Mouse (Mus musculus): ENCODE results near the gene Teddm1b. TPM values are rescaled to one million over a fixed set of nuclear protein-coding genes. Genes with fewer than 3 reads are reported as not detected.
"Not testable (repeated sequence)": the region's sequence is repeated elsewhere in the genome, so short reads cannot be mapped to it uniquely, and the experiment has no call there.

Teddm1b gene
- polyA plus RNA-seq (2015; fragmentation: Nextera tagmentation; extraction: Ambion mirVana): 0.08 and 0.16 TPM in 2 replicates

DNA sequence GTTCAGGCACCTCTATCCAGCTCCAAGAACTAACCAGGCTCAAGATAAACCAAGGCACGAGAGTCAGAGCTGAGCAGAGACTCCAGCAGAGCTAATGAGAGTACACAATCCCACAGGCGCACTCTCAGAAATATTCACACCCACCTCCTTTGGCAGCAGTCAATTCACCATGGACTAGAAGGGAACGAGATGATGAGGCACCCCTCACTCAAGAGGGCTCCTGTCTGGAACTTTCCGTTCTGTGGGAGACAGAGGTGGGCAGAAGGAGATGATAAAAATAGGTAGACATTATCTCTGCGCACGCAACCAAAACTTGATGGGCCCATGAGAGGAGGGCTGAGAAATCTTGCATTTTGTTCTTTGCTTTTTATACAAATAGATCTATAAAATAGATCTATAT, at the start of gene Teddm1b:
Gene Teddm1b (plus strand): TSS at position 301 of the 400 bp plus-strand sequence.
- Histone ChIP-seq H3K27me3 (no peaks in the 10 kb centered on the region), H3K9me3 (no peaks in the 10 kb centered on the region), H3K4me1 (no peaks in the 10 kb centered on the region), H3K4me3 (no peak within 1 kb of the TSS), H3K4me2 (no peak within 1 kb of the TSS), H3K36me3 (no peaks in the 10 kb centered on the region), H3K27ac (no peak within 1 kb of the TSS), H3K9ac (no peak within 1 kb of the TSS)
- WGBS: 83% methylated on average over 6 of the region's 6 CpGs
- no peak for ATAC-seq (ENCODE audit: insufficient number of reproducible peaks, low FRiP score, low TSS enrichment, low read depth)

DNA sequence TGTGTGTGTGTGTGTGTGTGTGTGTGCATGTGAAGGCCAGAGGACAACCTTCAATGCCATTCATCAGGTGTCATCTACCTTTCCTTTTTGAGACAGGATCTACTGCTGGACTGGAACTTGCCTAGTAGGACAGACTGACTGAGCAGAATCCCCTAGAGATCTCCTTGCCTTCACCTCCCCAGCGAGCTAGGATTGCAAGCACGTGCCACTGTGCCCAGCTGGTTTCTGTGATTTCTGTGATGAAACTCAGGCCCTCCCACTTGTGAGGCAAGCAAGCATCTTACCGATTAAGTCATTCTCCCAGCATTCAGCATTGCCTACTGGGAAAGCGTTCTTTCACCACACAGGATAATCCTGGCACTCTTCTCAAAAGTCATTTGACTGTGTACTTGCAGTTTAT, 43.4 kb upstream of the Teddm1b start:
- no peak for ATAC-seq (ENCODE audit: insufficient number of reproducible peaks, low FRiP score, low TSS enrichment, low read depth)
- Histone ChIP-seq H3K4me3 (no peak overlapping the region), H3K4me1 (no peaks in the 10 kb centered on the region), H3K36me3 (no peaks in the 10 kb centered on the region), H3K9ac (no peak overlapping the region), H3K27me3 (no peaks in the 10 kb centered on the region), H3K9me3 (no peaks in the 10 kb centered on the region), H3K27ac (no peak overlapping the region), H3K4me2 (no peak overlapping the region)
- WGBS: 73% methylated on average over 4 of the region's 4 CpGs

DNA sequence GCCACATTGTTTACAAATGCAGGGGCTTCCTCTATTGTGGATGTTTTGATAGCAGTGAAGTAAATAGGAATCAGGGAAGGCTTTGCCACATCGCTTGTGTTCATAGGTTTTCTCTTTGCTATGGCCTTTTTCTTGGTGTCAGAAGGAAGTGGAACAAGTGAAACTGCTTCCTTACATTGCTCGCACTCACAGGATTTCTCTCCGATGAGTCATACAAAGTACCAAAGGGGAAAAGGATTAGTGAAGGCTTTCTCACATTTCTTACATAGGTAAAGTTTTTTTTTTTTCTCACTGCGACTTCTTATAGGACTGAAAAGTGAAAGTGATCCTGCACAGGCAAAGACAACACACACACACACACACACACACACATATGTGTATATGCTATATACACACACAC, 38.1 kb upstream of the Teddm1b start:
- no peaks in the 10 kb centered on the region for H3K27me3 ChIP-seq
- no peaks in the 10 kb centered on the region for H3K36me3 ChIP-seq
- no peak overlapping the region for H3K4me3 ChIP-seq
- H3K4me1 ChIP-seq: no peaks in the 10 kb centered on the region
- ATAC-seq (ENCODE audit: insufficient number of reproducible peaks, low FRiP score, low TSS enrichment, low read depth): no peak
- H3K9ac ChIP-seq: no peak overlapping the region
- H3K4me2 ChIP-seq: no peak overlapping the region
- 64% methylated on average over 4 of the region's 4 CpGs for WGBS
- H3K27ac ChIP-seq: no peak overlapping the region
- H3K9me3 ChIP-seq: no peaks in the 10 kb centered on the region

DNA sequence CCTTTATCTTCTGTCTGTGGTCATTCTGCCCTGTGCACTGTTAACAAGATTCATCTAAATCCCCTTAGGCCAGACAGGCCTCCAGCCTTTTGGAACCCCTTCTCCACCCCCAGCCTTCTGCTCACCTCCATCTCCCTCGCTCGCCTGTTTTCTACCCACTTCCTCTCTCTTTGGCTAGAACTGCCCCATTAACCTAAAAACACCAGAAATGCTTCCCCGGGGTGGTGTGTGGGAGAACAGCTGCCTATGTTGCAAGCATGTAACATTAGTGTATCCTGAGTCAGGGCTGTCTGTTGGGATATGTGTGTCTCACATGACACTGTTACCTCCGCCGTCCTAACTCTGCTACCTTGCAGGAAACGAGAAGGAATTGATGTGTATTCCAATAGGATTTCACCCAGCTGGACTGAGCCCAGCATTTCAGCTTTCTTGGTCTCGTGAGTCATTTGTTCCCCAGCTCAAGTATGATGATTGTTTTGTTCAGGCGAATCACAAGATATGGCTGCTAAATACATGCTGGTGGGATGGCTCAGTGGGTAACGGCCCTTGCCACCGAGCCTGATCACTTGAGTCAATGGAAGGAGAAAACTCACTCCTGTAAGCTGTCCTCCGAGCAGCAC, 31.9 kb upstream of the Teddm1b start:
- no peak overlapping the region for H3K27ac ChIP-seq
- H3K4me1 ChIP-seq: no peaks in the 10 kb centered on the region
- no peaks in the 10 kb centered on the region for H3K27me3 ChIP-seq
- WGBS: 75% methylated on average over 11 of the region's 11 CpGs
- no peak for ATAC-seq (ENCODE audit: insufficient number of reproducible peaks, low FRiP score, low TSS enrichment, low read depth)
- H3K4me2 ChIP-seq: no peak overlapping the region
- no peak overlapping the region for H3K4me3 ChIP-seq
- no peaks in the 10 kb centered on the region for H3K36me3 ChIP-seq
- H3K9ac ChIP-seq: no peak overlapping the region
- H3K9me3 ChIP-seq: no peaks in the 10 kb centered on the region

DNA sequence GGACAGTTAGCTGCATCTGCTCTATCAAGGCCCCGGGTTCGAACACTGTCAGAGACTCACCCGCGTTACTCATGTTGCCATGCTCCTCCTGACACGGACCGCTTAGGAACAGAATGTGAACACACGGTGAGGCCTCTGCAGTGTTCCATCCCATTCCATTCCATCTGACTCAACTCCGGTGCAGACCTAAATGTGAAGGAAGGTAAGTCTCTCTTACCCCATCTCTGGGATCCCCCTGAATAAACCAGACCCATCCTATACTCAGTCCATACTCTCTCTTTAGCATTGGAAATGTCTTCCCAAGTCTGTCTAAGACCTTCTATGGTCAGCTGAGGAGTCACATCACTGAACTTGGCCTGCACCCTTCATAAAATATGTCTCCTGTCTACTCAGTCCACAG, 30.1 kb upstream of the Teddm1b start, which contains the start of gene Rgsl1:
Gene Rgsl1 (minus strand): TSS at position 101 of the 400 bp plus-strand sequence.
- no peak within 1 kb of the TSS for H3K4me2 ChIP-seq
- H3K4me1 ChIP-seq: no peaks in the 10 kb centered on the region
- H3K9me3 ChIP-seq: no peaks in the 10 kb centered on the region
- H3K36me3 ChIP-seq: no peaks in the 10 kb centered on the region
- WGBS: 95% methylated on average over 8 of the region's 8 CpGs
- H3K27ac ChIP-seq: no peak within 1 kb of the TSS
- ATAC-seq (ENCODE audit: insufficient number of reproducible peaks, low FRiP score, low TSS enrichment, low read depth): no peak
- no peak within 1 kb of the TSS for H3K9ac ChIP-seq
- no peak within 1 kb of the TSS for H3K4me3 ChIP-seq
- no peaks in the 10 kb centered on the region for H3K27me3 ChIP-seq

- Histone ChIP-seq H3K36me3 (no peaks in the 10 kb centered on the region), H3K9me3 (no peaks in the 10 kb centered on the region), H3K4me1 (no peaks in the 10 kb centered on the region), H3K4me2 (no peak overlapping the region), H3K9ac (no peak overlapping the region), H3K27ac (no peak overlapping the region), H3K4me3 (no peak overlapping the region), H3K27me3 (no peaks in the 10 kb centered on the region)
- WGBS: 87% methylated on average over 7 of the region's 7 CpGs
- no peak for ATAC-seq (ENCODE audit: insufficient number of reproducible peaks, low FRiP score, low TSS enrichment, low read depth)
These were observed 27.7 kb upstream of the Teddm1b start for GRCm38 (mm10) chr1:153846420-153846819.

DNA sequence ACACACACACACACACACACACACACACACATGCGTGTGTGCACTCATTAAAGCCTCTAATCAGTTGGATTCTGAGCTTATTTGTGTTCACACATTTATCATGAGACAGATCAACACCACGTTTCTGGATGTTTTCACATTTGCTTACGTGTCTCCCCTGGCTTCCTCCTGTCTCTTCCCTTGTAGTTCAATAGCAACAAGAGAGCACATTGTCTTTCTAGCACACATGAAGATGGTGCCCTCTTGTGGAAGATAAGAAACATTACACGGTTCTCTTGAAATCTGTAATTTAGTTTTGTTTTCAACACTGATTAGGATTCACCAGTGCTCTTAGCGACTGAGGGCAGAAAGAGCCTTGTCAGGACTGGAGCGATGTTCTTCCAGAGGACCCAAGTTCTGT, 27.3 kb upstream of the Teddm1b start:
- no peak for ATAC-seq (ENCODE audit: insufficient number of reproducible peaks, low FRiP score, low TSS enrichment, low read depth)
- Histone ChIP-seq H3K27ac (no peak overlapping the region), H3K9ac (no peak overlapping the region), H3K4me3 (no peak overlapping the region), H3K36me3 (no peaks in the 10 kb centered on the region), H3K27me3 (no peaks in the 10 kb centered on the region), H3K4me2 (no peak overlapping the region), H3K9me3 (no peaks in the 10 kb centered on the region), H3K4me1 (no peaks in the 10 kb centered on the region)
- WGBS: 31% methylated on average over 6 of the region's 6 CpGs

DNA sequence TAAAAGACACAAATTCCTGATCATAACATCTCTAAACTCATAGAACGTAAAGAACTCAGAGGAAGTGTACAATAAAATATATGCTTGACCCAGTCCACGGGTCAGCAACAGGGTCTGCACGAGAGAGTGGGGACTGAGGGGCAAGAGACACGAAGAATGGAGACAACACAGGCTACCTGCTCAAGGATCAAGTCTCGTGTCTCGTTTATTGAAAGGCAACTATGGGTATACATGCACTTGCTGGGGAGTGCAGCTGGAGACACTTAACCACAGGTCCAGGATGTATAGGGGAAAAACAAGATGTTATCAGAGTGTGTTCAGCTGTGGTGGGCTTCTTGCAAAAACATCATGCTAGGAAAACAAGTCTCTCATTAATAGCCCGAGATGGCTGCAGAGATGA, 21.4 kb upstream of the Teddm1b start:
- 75% methylated on average over 7 of the region's 7 CpGs for WGBS
- not testable (repeated sequence) for H3K4me2 ChIP-seq; H3K9ac ChIP-seq; H3K9me3 ChIP-seq; H3K27me3 ChIP-seq; H3K27ac ChIP-seq; ATAC-seq (ENCODE audit: insufficient number of reproducible peaks, low FRiP score, low TSS enrichment, low read depth); H3K36me3 ChIP-seq; H3K4me1 ChIP-seq; H3K4me3 ChIP-seq

GRCm38 (mm10) chr1:153855946-153856345, 18.2 kb upstream of the Teddm1b start:
- ATAC-seq (ENCODE audit: insufficient number of reproducible peaks, low FRiP score, low TSS enrichment, low read depth): no peak
- no peaks in the 10 kb centered on the region for H3K36me3 ChIP-seq
- no peak overlapping the region for H3K4me3 ChIP-seq
- no peak overlapping the region for H3K4me2 ChIP-seq
- H3K27me3 ChIP-seq: no peaks in the 10 kb centered on the region
- H3K27ac ChIP-seq: no peak overlapping the region
- 60% methylated on average over 8 of the region's 8 CpGs for WGBS
- H3K9me3 ChIP-seq: no peaks in the 10 kb centered on the region
- H3K9ac ChIP-seq: no peak overlapping the region
- H3K4me1 ChIP-seq: no peaks in the 10 kb centered on the region

GRCm38 (mm10) chr1:153880391-153880790, 6.2 kb downstream of the Teddm1b start:
- WGBS: 96% methylated on average over 17 of the region's 17 CpGs
- not testable (repeated sequence) for ATAC-seq (ENCODE audit: insufficient number of reproducible peaks, low FRiP score, low TSS enrichment, low read depth); H3K36me3 ChIP-seq

DNA sequence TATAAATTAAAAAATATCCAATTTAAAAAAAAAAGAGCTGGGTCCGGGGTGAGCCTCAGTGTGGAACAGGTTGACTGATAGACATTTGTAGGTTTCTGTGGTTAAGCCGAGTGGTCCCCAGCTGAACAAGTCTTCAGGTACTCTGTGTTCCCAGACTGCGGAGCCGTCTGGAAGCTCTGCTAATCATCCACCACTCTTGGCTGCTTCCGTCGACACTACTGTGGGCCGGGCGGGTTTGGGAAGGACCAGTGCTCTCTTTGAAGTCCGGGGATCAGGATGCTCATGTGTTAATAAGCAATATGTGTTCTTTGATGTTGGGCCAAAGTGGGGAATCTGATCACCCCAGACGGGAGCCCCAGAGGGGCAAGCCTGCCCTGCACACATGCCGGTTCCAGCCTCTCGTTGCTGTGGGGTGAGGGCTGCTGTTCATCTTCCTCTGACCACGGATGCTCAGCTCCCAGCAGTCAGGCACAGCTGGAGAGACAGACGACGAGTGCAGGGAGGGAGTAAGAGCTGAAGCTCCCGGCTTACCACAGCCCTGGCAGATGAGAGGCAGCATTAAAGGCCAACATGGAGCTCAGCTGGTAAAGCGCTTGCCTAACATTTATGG, 12.0 kb downstream of the Teddm1b start:
- Histone ChIP-seq H3K4me3 (no peak overlapping the region), H3K4me2 (no peak overlapping the region), H3K36me3 (no peaks in the 10 kb centered on the region), H3K4me1 (peaks cover 7% of the 10 kb centered on the region; the same call in 1 of the 2 replicates), H3K27me3 (no peaks in the 10 kb centered on the region), H3K9me3 (no peaks in the 10 kb centered on the region), H3K9ac (no peak overlapping the region), H3K27ac (no peak overlapping the region)
- no peak for ATAC-seq (ENCODE audit: insufficient number of reproducible peaks, low FRiP score, low TSS enrichment, low read depth)
- 21% methylated on average over 17 of the region's 17 CpGs for WGBS

More at GRCm38 (mm10) chr1:153880391-153880790, 6.2 kb downstream of the Teddm1b start:
- H3K4me2 ChIP-seq, H3K9ac ChIP-seq, H3K9me3 ChIP-seq, H3K4me3 ChIP-seq, H3K27ac ChIP-seq, H3K4me1 ChIP-seq, H3K27me3 ChIP-seq: not testable (repeated sequence)

DNA sequence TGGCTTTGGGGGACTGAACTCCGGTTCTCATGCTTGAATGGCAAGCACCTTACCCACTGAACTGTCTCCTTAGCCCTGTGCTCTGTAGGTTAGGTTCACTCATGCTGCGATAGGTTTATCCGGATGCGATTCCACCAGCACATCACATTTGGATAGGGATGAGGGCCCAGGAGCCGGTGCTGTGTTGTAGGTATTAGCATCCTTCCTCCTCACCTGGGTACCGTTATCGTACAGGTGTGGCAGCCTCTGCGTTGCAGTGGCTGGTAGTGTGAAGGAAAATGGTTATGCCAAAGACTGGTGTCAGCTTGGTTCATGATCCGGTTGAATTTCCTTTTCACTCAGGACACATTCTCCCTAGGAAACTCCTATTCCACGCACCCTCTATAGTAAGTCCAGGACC, 16.0 kb downstream of the Teddm1b start:
- H3K9ac ChIP-seq: no peak overlapping the region
- H3K4me1 ChIP-seq: peaks cover 11% of the 10 kb centered on the region
- no peak overlapping the region for H3K4me3 ChIP-seq
- H3K4me2 ChIP-seq: no peak overlapping the region
- no peaks in the 10 kb centered on the region for H3K27me3 ChIP-seq
- no peaks in the 10 kb centered on the region for H3K9me3 ChIP-seq
- 96% methylated on average over 10 of the region's 10 CpGs for WGBS
- no peak overlapping the region for H3K27ac ChIP-seq
- ATAC-seq (ENCODE audit: insufficient number of reproducible peaks, low FRiP score, low TSS enrichment, low read depth): no peak
- H3K36me3 ChIP-seq: no peaks in the 10 kb centered on the region
